Mouse (Mus musculus) naive thymus-derived CD4-positive, alpha-beta T cell, adult 5 months (primary cell): Measurements from ENCODE around the gene Cypt1. TPM values are rescaled to one million over a fixed set of nuclear protein-coding genes. Genes with fewer than 3 reads are reported as not detected.

ENCODE experiments used
- polyA plus RNA-seq: library from polyadenylated mRNA; unstranded; fragments of 100-300 nt; shearing (Covaris generic); gene quantifications from one replicate; pipeline ENCODE4 v1.2.1, GENCODE M21; 2017

The Cypt1 gene
- polyA plus RNA-seq: not detected

DNA sequence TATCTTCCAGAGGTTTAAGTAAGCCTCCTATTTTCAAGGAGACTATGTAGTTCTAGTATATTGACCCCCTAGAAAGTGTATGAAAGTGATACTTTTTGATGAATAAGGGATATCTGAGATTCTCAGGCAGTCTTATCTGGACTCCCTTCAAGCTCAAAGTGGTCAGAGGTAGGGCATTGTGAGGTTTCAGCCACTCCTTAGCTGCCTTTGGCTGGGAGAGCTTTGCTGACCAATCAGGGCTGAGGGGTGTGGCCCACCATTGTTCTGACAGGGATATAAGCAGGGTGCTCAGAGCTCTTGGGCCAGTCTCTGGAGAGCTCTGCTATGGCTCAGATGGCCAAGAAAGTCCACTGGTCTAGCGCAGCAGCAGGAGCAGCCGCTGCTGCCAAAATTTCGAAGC, at the start of gene Cypt1:
Gene Cypt1 (plus strand): TSS at position 301 of the 400 bp plus-strand sequence.

Other genes with a start within 250 kb of the Cypt1 start
- gene Maoa, start 96.8 kb downstream of the Cypt1 start, polyA plus RNA-seq: 0.57 TPM